Mouse (Mus musculus): ENCODE data around the gene 4931414P19Rik.

The 4931414P19Rik gene

GRCm38 (mm10) chr14:54605752-54606321, at the start of gene 4931414P19Rik:
TSS of gene 4931414P19Rik (minus strand) at chr14:54605993.
- peak; percentile 78 for DNase-seq (ENCODE audit: low spot score)

- peak; percentile 90 for DNase-seq (ENCODE audit: low spot score)
Observed at GRCm38 (mm10) chr14:54653496-54653895, 47.7 kb upstream of the 4931414P19Rik start.

- DNase-seq (ENCODE audit: low spot score): no peak
Observed at GRCm38 (mm10) chr14:54652787-54653186, 47.0 kb upstream of the 4931414P19Rik start.

GRCm38 (mm10) chr14:54651556-54651955, 45.8 kb upstream of the 4931414P19Rik start:
- no peak for DNase-seq (ENCODE audit: low spot score)

- peak; percentile 91 for DNase-seq (ENCODE audit: low spot score)
Observed at GRCm38 (mm10) chr14:54650621-54651454, 45.0 kb upstream of the 4931414P19Rik start.

- DNase-seq (ENCODE audit: low spot score): no peak
Observed at GRCm38 (mm10) chr14:54647900-54648299, 42.1 kb upstream of the 4931414P19Rik start.

GRCm38 (mm10) chr14:54646898-54647636, 41.3 kb upstream of the 4931414P19Rik start:
- DNase-seq (ENCODE audit: low spot score): peak; percentile 65

GRCm38 (mm10) chr14:54646455-54646854, 40.7 kb upstream of the 4931414P19Rik start:
- DNase-seq (ENCODE audit: low spot score): no peak

- DNase-seq (ENCODE audit: low spot score): no peak
Observed at GRCm38 (mm10) chr14:54644294-54644693, 38.5 kb upstream of the 4931414P19Rik start.

GRCm38 (mm10) chr14:54643011-54643410, 37.2 kb upstream of the 4931414P19Rik start:
- no peak for DNase-seq (ENCODE audit: low spot score)

- DNase-seq (ENCODE audit: low spot score): no peak
Observed at GRCm38 (mm10) chr14:54642224-54642944, 36.6 kb upstream of the 4931414P19Rik start.

- DNase-seq (ENCODE audit: low spot score): peak; percentile 91
Observed at GRCm38 (mm10) chr14:54641305-54641969, 35.6 kb upstream of the 4931414P19Rik start, which contains the start of gene Cdh24. TSS of gene Cdh24 (minus strand) at chr14:54641364.

- DNase-seq (ENCODE audit: low spot score): no peak
Observed at GRCm38 (mm10) chr14:54640946-54641304, 35.1 kb upstream of the 4931414P19Rik start, which contains the start of gene Gm17606. TSS of gene Gm17606 (plus strand) at chr14:54640952.

GRCm38 (mm10) chr14:54640121-54640520, 34.3 kb upstream of the 4931414P19Rik start:
- DNase-seq (ENCODE audit: low spot score): no peak

GRCm38 (mm10) chr14:54638210-54638609, 32.4 kb upstream of the 4931414P19Rik start:
- no peak for DNase-seq (ENCODE audit: low spot score)

GRCm38 (mm10) chr14:54636954-54637353, 31.2 kb upstream of the 4931414P19Rik start:
- DNase-seq (ENCODE audit: low spot score): peak; percentile 24

- no peak for DNase-seq (ENCODE audit: low spot score)
Observed at GRCm38 (mm10) chr14:54634182-54634581, 28.4 kb upstream of the 4931414P19Rik start.

- DNase-seq (ENCODE audit: low spot score): no peak
Observed at GRCm38 (mm10) chr14:54632252-54632651, 26.5 kb upstream of the 4931414P19Rik start.

GRCm38 (mm10) chr14:54631240-54631599, 25.4 kb upstream of the 4931414P19Rik start:
- DNase-seq (ENCODE audit: low spot score): no peak

GRCm38 (mm10) chr14:54630583-54631239, 24.9 kb upstream of the 4931414P19Rik start:
- no peak for DNase-seq (ENCODE audit: low spot score)

GRCm38 (mm10) chr14:54629797-54630196, 24.0 kb upstream of the 4931414P19Rik start:
- no peak for DNase-seq (ENCODE audit: low spot score)

All from lung, postnatal 25 days (tissue).